Mouse (Mus musculus): ENCODE results near the gene Fignl1. TPM values are rescaled to one million over a fixed set of nuclear protein-coding genes. Genes with fewer than 3 reads are reported as not detected.
A peak's percentile ranks its signal among the peaks of the same experiment; 100 is the strongest.

Gene Fignl1
- polyA plus RNA-seq, 1 experiment from 2014 or later, result 54.4 TPM

GRCm38 (mm10) chr11:11831526-11831925, 22.8 kb upstream of the Fignl1 start:
- Histone ChIP-seq H3K9ac (no peak overlapping the region), H3K9me3 (no peaks in the 10 kb centered on the region), H3K4me3 (replicated peaks) (no peak overlapping the region), H3K4me1 (peaks cover 53% of the 10 kb centered on the region), H3K36me3 (no peaks in the 10 kb centered on the region), H3K27me3 (replicated peaks) (no peaks in the 10 kb centered on the region), H3K4me2 (peak overlapping the region; percentile 29; the same call in 1 of the 2 replicates), H3K27ac (peak overlapping the region; percentile 91)
- WGBS, result 27% methylated on average over 6 of the region's 6 CpGs
- no peak for ATAC-seq (ENCODE audit: insufficient read depth, low FRiP score, low read depth)

GRCm38 (mm10) chr11:11830884-11831495, 22.2 kb upstream of the Fignl1 start:
- H3K4me1 ChIP-seq, result peaks cover 47% of the 10 kb centered on the region

GRCm38 (mm10) chr11:11829161-11830000, 20.6 kb upstream of the Fignl1 start:
- ATAC-seq (ENCODE audit: insufficient read depth, low FRiP score, low read depth), result peak; percentile 88
- Histone ChIP-seq H3K36me3 (no peaks in the 10 kb centered on the region), H3K27me3 (replicated peaks) (no peaks in the 10 kb centered on the region), H3K4me1 (peaks cover 54% of the 10 kb centered on the region), H3K4me3 (replicated peaks) (no peak overlapping the region), H3K27ac (peak overlapping the region; percentile 91), H3K9me3 (no peaks in the 10 kb centered on the region), H3K9ac (peak overlapping the region; percentile 16; the same call in 1 of the 2 replicates), H3K4me2 (peak overlapping the region; percentile 32)
- 30% methylated on average over 11 of the region's 11 CpGs for WGBS

More at GRCm38 (mm10) chr11:11830884-11831495, 22.2 kb upstream of the Fignl1 start:
- no peak overlapping the region for H3K9ac ChIP-seq
- no peak overlapping the region for H3K4me3 ChIP-seq (replicated peaks)
- 17% methylated on average over 12 of the region's 12 CpGs for WGBS
- H3K27me3 ChIP-seq (replicated peaks), result no peaks in the 10 kb centered on the region
- H3K36me3 ChIP-seq, result no peaks in the 10 kb centered on the region
- H3K9me3 ChIP-seq, result no peaks in the 10 kb centered on the region
- H3K27ac ChIP-seq, result peak overlapping the region; percentile 91
- H3K4me2 ChIP-seq, result no peak overlapping the region
- no peak for ATAC-seq (ENCODE audit: insufficient read depth, low FRiP score, low read depth)

DNA sequence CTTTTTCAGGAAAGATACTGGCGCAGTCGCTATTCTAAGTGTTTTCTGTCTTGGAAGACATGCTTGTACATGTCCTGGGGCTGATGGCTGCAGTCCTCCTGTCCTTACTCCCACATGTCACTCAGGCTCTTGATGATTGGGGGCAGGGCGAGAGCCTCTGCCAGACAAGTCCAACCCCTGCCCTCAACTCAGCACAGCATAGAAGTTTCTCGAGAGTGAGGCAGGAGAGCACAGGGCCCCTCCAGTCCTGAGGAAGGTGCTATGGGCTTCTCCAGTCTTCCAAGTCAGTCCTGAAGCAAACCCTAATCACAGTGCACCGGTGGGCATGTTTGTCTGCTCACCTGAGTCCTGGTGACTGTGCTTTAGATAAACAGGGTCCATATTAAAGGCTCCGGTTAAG, 20.0 kb upstream of the Fignl1 start:
- H3K9ac ChIP-seq, result no peak overlapping the region; the same call in 1 of the 2 replicates
- H3K4me3 ChIP-seq (replicated peaks), result no peak overlapping the region
- peak; percentile 21; the same call in 1 of the 2 replicates for ATAC-seq (ENCODE audit: insufficient read depth, low FRiP score, low read depth)
- no peaks in the 10 kb centered on the region for H3K9me3 ChIP-seq
- peaks cover 60% of the 10 kb centered on the region for H3K4me1 ChIP-seq
- WGBS, result 22% methylated on average over 6 of the region's 6 CpGs
- peak overlapping the region; percentile 32 for H3K4me2 ChIP-seq
- H3K36me3 ChIP-seq, result no peaks in the 10 kb centered on the region
- no peaks in the 10 kb centered on the region for H3K27me3 ChIP-seq (replicated peaks)
- H3K27ac ChIP-seq, result peak overlapping the region; percentile 91

GRCm38 (mm10) chr11:11828251-11828650, 19.5 kb upstream of the Fignl1 start:
- Histone ChIP-seq H3K4me2 (peak overlapping the region; percentile 32; the same call in 1 of the 2 replicates), H3K36me3 (no peaks in the 10 kb centered on the region), H3K4me3 (replicated peaks) (no peak overlapping the region), H3K9me3 (no peaks in the 10 kb centered on the region), H3K4me1 (peaks cover 62% of the 10 kb centered on the region), H3K9ac (no peak overlapping the region), H3K27me3 (replicated peaks) (no peaks in the 10 kb centered on the region), H3K27ac (peak overlapping the region; percentile 91)
- ATAC-seq (ENCODE audit: insufficient read depth, low FRiP score, low read depth), result no peak
- 46% methylated on average over 5 of the region's 5 CpGs for WGBS

DNA sequence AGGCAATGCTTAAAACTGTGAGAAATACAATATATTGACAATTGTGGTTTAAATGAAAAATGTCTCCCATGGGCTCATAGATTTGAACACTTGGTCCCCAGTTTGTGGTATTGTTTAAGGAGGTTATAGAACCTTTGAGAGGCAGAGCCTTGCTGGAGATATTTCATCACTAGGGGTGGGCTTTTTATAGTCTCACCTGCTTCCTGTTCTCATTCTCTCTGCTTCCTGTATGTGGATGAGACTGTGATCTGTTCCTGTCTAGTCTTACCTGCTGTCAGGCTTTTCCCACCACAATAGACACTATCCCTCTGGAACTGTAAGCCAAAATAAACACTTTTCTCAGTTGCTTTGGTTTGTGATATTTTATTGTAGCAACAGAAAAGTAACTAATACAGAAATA, 17.7 kb upstream of the Fignl1 start:
- H3K4me2 ChIP-seq, result no peak overlapping the region
- H3K27me3 ChIP-seq (replicated peaks), result no peaks in the 10 kb centered on the region
- no peak overlapping the region for H3K9ac ChIP-seq
- no peak for ATAC-seq (ENCODE audit: insufficient read depth, low FRiP score, low read depth)
- H3K27ac ChIP-seq, result 0 out of 2 replicates have a peak overlapping the region, but pooled peaks have one; percentile 3
- H3K36me3 ChIP-seq, result no peaks in the 10 kb centered on the region
- peaks cover 63% of the 10 kb centered on the region for H3K4me1 ChIP-seq
- H3K9me3 ChIP-seq, result no peaks in the 10 kb centered on the region
- H3K4me3 ChIP-seq (replicated peaks), result no peak overlapping the region

GRCm38 (mm10) chr11:11825670-11826069, 16.9 kb upstream of the Fignl1 start:
- H3K9ac ChIP-seq, result no peak overlapping the region
- H3K4me2 ChIP-seq, result no peak overlapping the region
- no peaks in the 10 kb centered on the region for H3K27me3 ChIP-seq (replicated peaks)
- H3K4me3 ChIP-seq (replicated peaks), result no peak overlapping the region
- H3K9me3 ChIP-seq, result no peaks in the 10 kb centered on the region
- H3K27ac ChIP-seq, result peak overlapping the region; percentile 76; the same call in 1 of the 2 replicates
- ATAC-seq (ENCODE audit: insufficient read depth, low FRiP score, low read depth), result no peak
- WGBS, result 51% methylated on average over 6 of the region's 6 CpGs
- H3K36me3 ChIP-seq, result no peaks in the 10 kb centered on the region
- peaks cover 64% of the 10 kb centered on the region for H3K4me1 ChIP-seq

- Histone ChIP-seq H3K36me3 (no peaks in the 10 kb centered on the region), H3K9ac (no peak overlapping the region), H3K4me2 (no peak overlapping the region), H3K27ac (peak overlapping the region; percentile 76), H3K4me3 (replicated peaks) (no peak overlapping the region), H3K9me3 (no peaks in the 10 kb centered on the region), H3K4me1 (peaks cover 63% of the 10 kb centered on the region), H3K27me3 (replicated peaks) (no peaks in the 10 kb centered on the region)
- ATAC-seq (ENCODE audit: insufficient read depth, low FRiP score, low read depth), result no peak
- 65% methylated on average over 3 of the region's 3 CpGs for WGBS
These were observed 16.3 kb upstream of the Fignl1 start for GRCm38 (mm10) chr11:11824970-11825635.

DNA sequence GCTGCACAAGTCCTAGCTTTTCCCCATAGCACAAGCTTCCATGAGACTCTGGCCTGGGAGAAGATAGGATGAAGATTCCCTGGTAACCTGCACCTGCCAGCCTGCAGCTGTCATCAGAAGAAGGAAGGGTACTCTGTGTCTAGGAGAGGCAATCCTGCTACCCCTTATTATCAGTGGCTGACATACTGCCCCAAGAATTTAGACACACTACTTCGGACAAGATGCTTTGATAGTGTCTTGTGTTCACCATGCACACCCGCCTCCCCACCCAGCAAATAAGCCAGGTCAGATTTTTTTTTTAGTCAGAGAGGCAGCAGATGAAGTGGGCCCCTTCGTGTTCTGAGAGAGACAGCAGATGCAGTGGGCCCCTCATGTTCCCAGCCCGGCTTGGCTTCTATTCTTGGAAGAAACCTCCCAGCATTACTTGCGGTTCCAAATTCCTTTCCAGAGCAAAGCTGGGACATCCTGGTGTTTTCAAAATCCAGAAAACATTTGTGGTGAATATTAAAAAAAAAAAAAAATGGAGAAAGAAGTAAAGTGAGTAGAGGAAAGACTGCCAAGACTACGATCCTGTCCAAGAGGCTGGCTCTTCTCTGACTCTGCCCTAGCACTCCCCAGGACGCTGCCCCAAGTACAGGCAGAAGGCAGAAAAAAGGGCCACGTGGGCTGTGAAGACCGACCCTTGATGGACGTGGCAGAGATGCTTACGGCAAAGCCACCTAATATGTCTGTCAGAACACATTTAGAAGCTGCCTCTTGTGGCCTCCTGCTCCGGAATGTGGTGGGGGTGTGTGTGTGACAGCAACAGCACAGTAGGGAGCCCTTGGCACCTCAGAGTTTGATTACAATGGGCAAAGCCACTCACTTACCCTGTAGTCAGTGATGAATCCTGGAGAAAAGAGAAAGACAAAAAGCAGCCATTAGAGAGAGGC, 15.5 kb upstream of the Fignl1 start:
- no peaks in the 10 kb centered on the region for H3K36me3 ChIP-seq
- ATAC-seq (ENCODE audit: insufficient read depth, low FRiP score, low read depth), result no peak
- H3K27me3 ChIP-seq (replicated peaks), result no peaks in the 10 kb centered on the region
- H3K4me1 ChIP-seq, result peaks cover 56% of the 10 kb centered on the region
- H3K9ac ChIP-seq, result no peak overlapping the region
- peak overlapping the region; percentile 96 for H3K27ac ChIP-seq
- H3K9me3 ChIP-seq, result no peaks in the 10 kb centered on the region
- H3K4me3 ChIP-seq (replicated peaks), result no peak overlapping the region
- no peak overlapping the region for H3K4me2 ChIP-seq
- WGBS, result 34% methylated on average over 12 of the region's 12 CpGs

DNA sequence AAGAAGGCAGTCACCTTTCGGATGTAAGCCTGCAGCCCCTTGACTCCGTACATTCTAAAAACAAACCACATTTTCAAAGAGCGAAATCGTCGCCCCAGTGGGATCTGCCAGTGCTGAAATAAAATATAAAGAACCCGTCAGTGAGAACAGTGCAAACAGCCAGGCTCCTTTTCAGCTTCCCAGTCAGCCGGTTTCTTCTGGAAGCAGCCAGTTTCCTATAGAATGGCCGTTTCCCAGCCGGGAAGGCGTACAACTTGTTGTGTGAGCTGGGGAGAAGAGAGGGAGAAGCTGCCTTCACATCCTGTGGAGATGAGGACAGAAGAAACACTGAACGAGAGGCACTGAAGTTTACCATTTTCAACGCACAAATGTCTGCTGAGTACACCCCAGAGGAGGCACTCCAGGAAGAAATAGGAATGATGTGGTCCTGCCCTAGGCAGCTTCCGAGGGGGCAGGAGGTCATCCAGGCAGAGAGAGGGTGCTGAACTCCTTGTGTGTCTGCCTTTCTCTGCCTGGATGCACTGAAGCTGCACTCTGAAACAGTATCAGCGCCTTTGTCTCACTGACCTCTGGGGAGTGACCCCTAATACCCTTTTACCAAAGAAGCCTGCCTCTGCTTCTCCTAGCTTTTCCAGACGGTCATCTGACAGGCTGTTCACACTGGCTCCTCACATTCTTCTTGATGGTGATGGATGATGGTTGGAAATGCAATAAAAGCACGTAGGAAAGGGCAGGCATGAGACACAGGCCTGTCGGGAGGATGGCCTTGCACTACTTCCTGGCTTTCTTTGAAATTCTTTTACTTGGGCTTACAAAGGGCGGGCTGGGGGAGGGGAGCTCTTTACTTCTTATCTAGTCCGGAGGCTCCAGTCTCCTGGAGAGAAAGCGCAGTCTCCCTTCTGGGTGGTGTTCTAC, 13.7 kb upstream of the Fignl1 start:
- Histone ChIP-seq H3K27ac (peak overlapping the region; percentile 96), H3K27me3 (replicated peaks) (no peaks in the 10 kb centered on the region), H3K4me1 (peaks cover 42% of the 10 kb centered on the region), H3K9me3 (no peaks in the 10 kb centered on the region), H3K4me2 (0 out of 2 replicates have a peak overlapping the region, but pooled peaks have one; percentile 24), H3K9ac (no peak overlapping the region; the same call in 1 of the 2 replicates), H3K4me3 (replicated peaks) (no peak overlapping the region), H3K36me3 (no peaks in the 10 kb centered on the region)
- no peak; the same call in 1 of the 2 replicates for ATAC-seq (ENCODE audit: insufficient read depth, low FRiP score, low read depth)
- 22% methylated on average over 20 of the region's 20 CpGs for WGBS

All from stomach, embryonic 15.5 days (tissue).